Mouse (Mus musculus) limb, embryonic 15.5 days (tissue): ENCODE measurements at regions not wholly inside any gene's neighbourhood (a gene's known extent, or its start where the extent isn't known, plus 50 kb on each side); places are given as distances from the start of the nearest gene placed in this dataset.

Experiments
- ATAC-seq: fragments of 200-750 bp; cut with Nextera tagmentation; 2 replicates; pipeline ENCODE4 v1.8.0; 2017; ENCODE audit warnings: low read depth, moderate TSS enrichment; ENCODE audit not compliant: insufficient number of reproducible peaks, low FRiP score, low TSS enrichment
- H3K27ac ChIP-seq: fragments of 300-500 bp; sonication (generic); 2 replicates; pipeline ENCODE4 v1.5.1; 2015; ENCODE audit warnings: moderate library complexity, mild to moderate bottlenecking, inconsistent platforms
- H3K27me3 ChIP-seq: fragments of 300-500 bp; sonication (generic); 2 replicates; pipeline ENCODE4 v1.6.1; 2015; ENCODE audit warnings: inconsistent platforms
- H3K36me3 ChIP-seq: fragments of 300-500 bp; sonication (generic); 2 replicates; pipeline ENCODE4 v1.6.1; 2015; ENCODE audit warnings: inconsistent platforms
- H3K4me1 ChIP-seq: fragments of 300-500 bp; sonication (generic); 2 replicates; pipeline ENCODE4 v1.6.1; 2015; ENCODE audit warnings: inconsistent platforms
- H3K4me2 ChIP-seq: fragments of 300-500 bp; sonication (generic); 2 replicates; pipeline ENCODE4 v1.6.1; 2015; ENCODE audit warnings: mild to moderate bottlenecking, inconsistent platforms
- H3K4me3 ChIP-seq: fragments of 300-500 bp; sonication (generic); 2 replicates; pipeline ENCODE4 v1.5.1; 2015; ENCODE audit warnings: mild to moderate bottlenecking, inconsistent platforms
- H3K9ac ChIP-seq: fragments of 300-500 bp; sonication (generic); 2 replicates; pipeline ENCODE4 v1.6.1; 2015; ENCODE audit warnings: inconsistent platforms
- H3K9me3 ChIP-seq: fragments of 300-500 bp; sonication (generic); 2 replicates; pipeline ENCODE4 v1.6.1; 2016; ENCODE audit warnings: inconsistent platforms
- WGBS: fragments of 180-500 bp; shearing (Covaris S2); methylation state at CpG from one replicate; pipeline ENCODE4 v1.1.7; 2015; 5-methylcytosine and 5-hydroxymethylcytosine counted together

DNA sequence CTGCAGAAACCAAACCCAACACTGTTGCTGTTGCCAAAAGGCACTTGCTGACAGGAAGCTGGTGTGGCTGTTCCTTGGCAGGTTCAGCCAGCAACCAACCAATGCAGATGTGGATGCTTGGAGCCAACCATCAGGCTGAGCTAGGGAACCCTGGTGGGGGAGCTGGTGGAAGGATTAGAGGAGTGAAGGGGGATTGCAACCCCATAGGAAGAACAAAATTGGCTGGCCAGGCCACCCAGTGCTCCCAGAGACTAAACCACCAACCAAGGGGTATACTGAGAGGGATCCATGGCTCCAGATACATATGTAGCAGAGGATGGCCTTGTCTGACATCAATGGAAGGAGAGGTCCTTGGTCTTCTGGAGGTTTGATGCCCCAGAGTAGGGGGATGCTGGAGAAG, 218.5 kb downstream of the Rchy1 start:
- H3K27me3 ChIP-seq: no peaks in the 10 kb centered on the region
- no peak for ATAC-seq
- H3K4me2 ChIP-seq: no peak overlapping the region
- no peaks in the 10 kb centered on the region for H3K9me3 ChIP-seq
- H3K27ac ChIP-seq: no peak overlapping the region
- no peak overlapping the region for H3K9ac ChIP-seq
- H3K36me3 ChIP-seq: no peaks in the 10 kb centered on the region
- no peak overlapping the region for H3K4me3 ChIP-seq
- H3K4me1 ChIP-seq: no peaks in the 10 kb centered on the region

GRCm38 (mm10) chr5:91740159-91740537, 222.7 kb downstream of the Rchy1 start:
- Histone ChIP-seq H3K4me3 (no peak overlapping the region), H3K27me3 (no peaks in the 10 kb centered on the region), H3K9ac (no peak overlapping the region), H3K9me3 (no peaks in the 10 kb centered on the region), H3K4me1 (no peaks in the 10 kb centered on the region), H3K36me3 (no peaks in the 10 kb centered on the region), H3K4me2 (no peak overlapping the region), H3K27ac (no peak overlapping the region)
- no peak for ATAC-seq
- 38% methylated on average over 4 of the region's 4 CpGs for WGBS

DNA sequence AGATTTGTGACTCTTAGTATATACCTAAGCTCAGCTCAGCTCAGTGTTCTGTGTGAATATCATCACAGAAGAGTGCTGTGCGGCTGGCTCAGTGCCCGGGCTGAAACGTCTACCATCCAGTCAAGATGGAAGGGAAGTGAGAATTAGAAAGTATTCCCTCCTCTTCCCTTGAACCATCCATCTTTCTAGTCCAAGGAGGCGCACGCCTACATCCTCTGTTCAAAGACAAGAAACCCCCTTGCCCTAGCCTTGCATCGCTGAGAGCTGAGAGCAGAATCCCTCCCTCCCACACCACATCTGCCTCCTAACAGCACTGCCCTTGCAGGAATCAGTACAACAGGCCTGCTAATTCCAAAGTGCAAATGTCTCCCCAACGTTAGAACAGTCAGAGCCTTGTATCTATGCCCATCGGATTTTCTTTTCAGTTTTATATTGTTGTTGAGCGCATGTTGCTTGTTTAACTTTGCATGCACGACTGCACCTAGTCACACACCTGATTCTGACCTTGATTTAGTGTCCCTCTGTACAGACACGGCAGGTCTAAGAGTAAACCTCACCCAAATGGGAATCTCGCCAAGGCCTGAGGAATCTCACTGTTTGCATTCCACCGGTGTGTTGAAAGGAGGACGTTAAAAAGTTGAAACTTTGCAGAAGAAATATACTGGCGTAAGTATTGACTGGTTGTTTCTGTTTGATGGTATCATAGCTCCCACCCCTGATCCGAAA, 222.2 kb downstream of the Parm1 start:
- Histone ChIP-seq H3K27ac (no peak overlapping the region), H3K9ac (no peak overlapping the region), H3K4me2 (no peak overlapping the region), H3K27me3 (no peaks in the 10 kb centered on the region), H3K4me3 (no peak overlapping the region), H3K4me1 (no peaks in the 10 kb centered on the region), H3K9me3 (no peaks in the 10 kb centered on the region), H3K36me3 (no peaks in the 10 kb centered on the region)
- no peak for ATAC-seq
- WGBS: 40% methylated on average over 16 of the region's 16 CpGs

GRCm38 (mm10) chr5:91732002-91732401, 214.6 kb downstream of the Parm1 start:
- ATAC-seq: no peak
- Histone ChIP-seq H3K9ac (no peak overlapping the region), H3K4me1 (no peaks in the 10 kb centered on the region), H3K36me3 (no peaks in the 10 kb centered on the region), H3K4me2 (no peak overlapping the region), H3K9me3 (no peaks in the 10 kb centered on the region), H3K27ac (no peak overlapping the region), H3K27me3 (no peaks in the 10 kb centered on the region), H3K4me3 (no peak overlapping the region)
- WGBS: 85% methylated on average over 5 of the region's 5 CpGs

- H3K4me1 ChIP-seq: no peaks in the 10 kb centered on the region
- ATAC-seq: no peak
- H3K27me3 ChIP-seq: no peaks in the 10 kb centered on the region
- no peak overlapping the region for H3K27ac ChIP-seq
- no peaks in the 10 kb centered on the region for H3K36me3 ChIP-seq
- WGBS: 74% methylated on average over 5 of the region's 5 CpGs
- H3K9ac ChIP-seq: no peak overlapping the region
- no peak overlapping the region for H3K4me2 ChIP-seq
- no peak overlapping the region for H3K4me3 ChIP-seq
- H3K9me3 ChIP-seq: no peaks in the 10 kb centered on the region
Observed at GRCm38 (mm10) chr5:91731155-91731554, 213.7 kb downstream of the Parm1 start.

- no peak overlapping the region for H3K27ac ChIP-seq
- no peaks in the 10 kb centered on the region for H3K9me3 ChIP-seq
- 32% methylated on average over 3 of the region's 3 CpGs for WGBS
- H3K4me1 ChIP-seq: no peaks in the 10 kb centered on the region
- ATAC-seq: no peak
- no peaks in the 10 kb centered on the region for H3K36me3 ChIP-seq
- H3K4me2 ChIP-seq: no peak overlapping the region
- no peak overlapping the region for H3K4me3 ChIP-seq
- no peak overlapping the region for H3K9ac ChIP-seq
- H3K27me3 ChIP-seq: no peaks in the 10 kb centered on the region
Observed at GRCm38 (mm10) chr5:91729868-91730267, 212.5 kb downstream of the Parm1 start.

GRCm38 (mm10) chr5:91729415-91729814, 212.0 kb downstream of the Parm1 start:
- Histone ChIP-seq H3K4me2 (no peak overlapping the region), H3K4me3 (no peak overlapping the region), H3K36me3 (no peaks in the 10 kb centered on the region), H3K9ac (no peak overlapping the region), H3K27ac (no peak overlapping the region), H3K27me3 (no peaks in the 10 kb centered on the region), H3K9me3 (no peaks in the 10 kb centered on the region), H3K4me1 (no peaks in the 10 kb centered on the region)
- no peak for ATAC-seq
- WGBS: 42% methylated on average over 4 of the region's 4 CpGs

DNA sequence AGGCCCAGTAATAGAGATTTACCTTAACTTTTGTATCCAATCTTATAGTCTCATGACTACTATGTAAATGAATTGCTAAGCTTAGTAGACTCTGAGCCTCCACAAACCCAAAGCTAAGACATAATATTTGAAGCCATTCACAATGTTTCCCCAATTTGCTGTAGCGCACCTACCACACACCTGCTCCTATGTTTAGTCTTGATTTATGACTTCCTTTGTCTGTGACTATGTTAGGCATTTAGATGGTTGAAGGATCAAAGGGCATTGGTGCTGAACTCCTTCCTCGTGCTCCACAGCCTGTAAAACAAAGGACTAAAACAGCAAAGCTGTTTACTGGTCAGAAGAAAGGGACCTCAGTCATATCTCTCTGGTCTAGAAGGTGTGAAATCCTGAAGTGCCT, 210.0 kb downstream of the Parm1 start:
- no peaks in the 10 kb centered on the region for H3K9me3 ChIP-seq
- no peak for ATAC-seq
- no peak overlapping the region for H3K4me3 ChIP-seq
- no peak overlapping the region for H3K4me2 ChIP-seq
- H3K27ac ChIP-seq: no peak overlapping the region
- no peaks in the 10 kb centered on the region for H3K4me1 ChIP-seq
- H3K9ac ChIP-seq: no peak overlapping the region
- no peaks in the 10 kb centered on the region for H3K36me3 ChIP-seq
- 49% methylated on average over 2 of the region's 2 CpGs for WGBS
- no peaks in the 10 kb centered on the region for H3K27me3 ChIP-seq

- Histone ChIP-seq H3K27ac (no peak overlapping the region), H3K4me2 (no peak overlapping the region), H3K36me3 (no peaks in the 10 kb centered on the region), H3K4me3 (no peak overlapping the region), H3K27me3 (no peaks in the 10 kb centered on the region), H3K9ac (no peak overlapping the region), H3K9me3 (no peaks in the 10 kb centered on the region), H3K4me1 (no peaks in the 10 kb centered on the region)
- WGBS: 74% methylated on average over 6 of the region's 6 CpGs
- ATAC-seq: no peak
Observed at GRCm38 (mm10) chr5:91726118-91726500, 208.7 kb downstream of the Parm1 start.

- 82% methylated on average over 4 of the region's 4 CpGs for WGBS
- no peak overlapping the region for H3K4me2 ChIP-seq
- no peaks in the 10 kb centered on the region for H3K4me1 ChIP-seq
- no peaks in the 10 kb centered on the region for H3K9me3 ChIP-seq
- H3K9ac ChIP-seq: no peak overlapping the region
- no peaks in the 10 kb centered on the region for H3K36me3 ChIP-seq
- no peaks in the 10 kb centered on the region for H3K27me3 ChIP-seq
- no peak for ATAC-seq
- H3K4me3 ChIP-seq: no peak overlapping the region
- no peak overlapping the region for H3K27ac ChIP-seq
Observed at GRCm38 (mm10) chr5:91725380-91726117, 208.1 kb downstream of the Parm1 start.

GRCm38 (mm10) chr5:91724881-91725280, 207.5 kb downstream of the Parm1 start:
- Histone ChIP-seq H3K9me3 (no peaks in the 10 kb centered on the region), H3K4me1 (no peaks in the 10 kb centered on the region), H3K36me3 (no peaks in the 10 kb centered on the region), H3K27me3 (no peaks in the 10 kb centered on the region), H3K4me2 (no peak overlapping the region), H3K9ac (no peak overlapping the region), H3K4me3 (no peak overlapping the region), H3K27ac (no peak overlapping the region)
- no peak for ATAC-seq
- 79% methylated on average over 1 of the region's 1 CpGs for WGBS

- Histone ChIP-seq H3K27me3 (no peaks in the 10 kb centered on the region), H3K36me3 (no peaks in the 10 kb centered on the region), H3K9me3 (no peaks in the 10 kb centered on the region), H3K27ac (no peak overlapping the region), H3K4me1 (no peaks in the 10 kb centered on the region), H3K9ac (no peak overlapping the region), H3K4me2 (no peak overlapping the region), H3K4me3 (no peak overlapping the region)
- ATAC-seq: no peak
- WGBS: 24% methylated on average over 1 of the region's 1 CpGs
Observed at GRCm38 (mm10) chr5:91723416-91723815, 206.0 kb downstream of the Parm1 start.
